Comparison of ENCODE assay signal across 11 mouse cellular contexts in the genomic region with DNA sequence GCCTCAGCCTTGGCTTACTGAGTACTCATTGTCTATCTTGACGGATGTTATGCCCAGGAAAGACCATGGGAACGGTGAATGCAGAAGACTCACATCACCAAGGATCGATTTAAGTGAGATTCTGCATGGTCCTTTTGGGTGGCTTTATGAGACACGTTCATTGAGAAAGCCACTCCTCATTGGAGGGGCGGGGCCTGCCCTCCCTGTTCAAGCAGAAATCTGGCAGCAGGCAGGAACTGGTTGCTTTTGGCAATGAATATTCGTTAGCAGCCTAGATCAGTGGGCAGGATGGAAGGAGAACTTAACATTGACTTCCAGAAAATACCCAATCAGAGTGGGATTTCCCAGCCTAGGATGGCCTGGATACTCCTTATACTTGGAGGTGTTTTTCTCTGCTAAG. TPM values are rescaled to one million over a fixed set of nuclear protein-coding genes. Genes with fewer than 3 reads are reported as not detected.
DNase-seq lines count a peak whose midpoint lies in the region; ATAC-seq lines count a peak whose summit lies in the region.
"Had no signal": no experiment of that assay in that cellular context is flagged by ENCODE, and none has a peak within 500 bp of the region (broad histone marks: within the 10 kb centered on the region; RNA-seq: fewer than 3 reads in every experiment).

No protein-coding gene starts in this region.

- H3K9ac ChIP-seq in heart, embryonic 16.5 days (ENCODE audit: low read length), result no peak overlapping the region
- no peak overlapping the region for H3K9ac ChIP-seq in limb, embryonic 12.5 days (replicated peaks)
- H3K9ac ChIP-seq: neural tube, embryonic 12.5 days had no signal

- H3K4me3 ChIP-seq in heart, embryonic 16.5 days (ENCODE audit: low read length), result no peak overlapping the region
- no peak overlapping the region for H3K4me3 ChIP-seq in limb, embryonic 12.5 days (replicated peaks)
- H3K4me3 ChIP-seq: neural tube, embryonic 12.5 days had no signal

- H3K4me1 ChIP-seq in heart, embryonic 16.5 days (ENCODE audit: control insufficient read depth, insufficient read depth, low read length), result peaks cover 16% of the 10 kb centered on the region
- peaks cover 53% of the 10 kb centered on the region for H3K4me1 ChIP-seq in limb, embryonic 12.5 days (replicated peaks)

- H3K36me3 ChIP-seq in heart, embryonic 16.5 days (ENCODE audit: control insufficient read depth, insufficient read depth), result peaks cover 42% of the 10 kb centered on the region
- peaks cover 6% of the 10 kb centered on the region; the same call in 1 of the 2 replicates for H3K36me3 ChIP-seq in limb, embryonic 12.5 days

- WGBS in heart, embryonic 16.5 days, result 62% methylated on average over 6 of the region's 6 CpGs
- WGBS in limb, embryonic 12.5 days, result 59% methylated on average over 6 of the region's 6 CpGs

- no peak overlapping the region for H3K4me2 ChIP-seq in heart, embryonic 16.5 days (ENCODE audit: low read depth, low read length)
- H3K4me2 ChIP-seq in limb, embryonic 12.5 days, result no peak overlapping the region
- H3K4me2 ChIP-seq: midbrain, embryonic 11.5 days; neural tube, embryonic 12.5 days had no signal

- intact Hi-C loops in heart, postnatal 25 days (cut with DNase I), result loop anchor here (1.0 to 10.0 kb wide), 3 partner anchors 180 to 434 kb away; partner anchors contain the start of gene Zfp148

- DNase-seq in cerebellum, adult 9-11 months, result peak; percentile 48
- no peak for DNase-seq in cerebellum, postnatal 36 days
- no peak for DNase-seq in heart, postnatal 25 days (ENCODE audit: low spot score)
- DNase-seq in lung, postnatal 10 days, result peak; percentile 28
- no peak for DNase-seq in lung, postnatal 4 days
- no peak for DNase-seq in thymus, postnatal 0 days (ENCODE audit: low spot score)

- ATAC-seq in heart, embryonic 16.5 days (replicated peaks; ENCODE audit: extremely low read depth, insufficient read depth, low FRiP score), result no peak
- no peak for ATAC-seq in limb, embryonic 12.5 days (ENCODE audit: insufficient number of reproducible peaks, insufficient read depth, low FRiP score, low TSS enrichment, low read depth)

- 0 out of 2 replicates have a peak overlapping the region, but pooled peaks have one; percentile 16 for H3K27ac ChIP-seq in heart, embryonic 16.5 days (ENCODE audit: low read length)
- peak overlapping the region; percentile 83; the same call in 1 of the 2 replicates for H3K27ac ChIP-seq in limb, embryonic 12.5 days
- H3K27ac ChIP-seq: neural tube, embryonic 12.5 days had no signal

- no peaks in the 10 kb centered on the region for H3K9me3 ChIP-seq in heart, embryonic 16.5 days (replicated peaks; ENCODE audit: control insufficient read depth, low read length)
- H3K9me3 ChIP-seq in limb, embryonic 12.5 days, result no peaks in the 10 kb centered on the region
- H3K9me3 ChIP-seq: neural tube, embryonic 12.5 days had no signal

- H3K27me3 ChIP-seq in heart, embryonic 16.5 days (ENCODE audit: control insufficient read depth, insufficient read depth, low read length), result no peaks in the 10 kb centered on the region
- no peaks in the 10 kb centered on the region for H3K27me3 ChIP-seq in limb, embryonic 12.5 days
- H3K27me3 ChIP-seq: neural tube, embryonic 12.5 days had no signal

RNA-seq across cellular contexts. Expression of gene Muc13, which starts 53.4 kb away (rescaled TPM):
- polyA plus RNA-seq in heart, embryonic 16.5 days (2015; fragmentation: Nextera tagmentation; extraction: Ambion mirVana), result 0.16 and 1.5 TPM in 2 replicates
- under 1 TPM in 1 of 2 experiments, not detected in 1; 0.10 TPM for total RNA-seq in heart, postnatal 25 days (2021)
- polyA plus RNA-seq in limb, embryonic 12.5 days (2016; fragmentation: Nextera tagmentation; extraction: Ambion mirVana), result 0.11 and 0.18 TPM in 2 replicates
- polyA plus RNA-seq in thymus, postnatal 0 days (2015; fragmentation: Nextera tagmentation; extraction: Ambion mirVana), result 0.48 and 0.69 TPM in 2 replicates
- total RNA-seq: left cerebral cortex, postnatal 10 days had no signal

RNA-seq across cellular contexts. Expression of gene Heg1, which starts 56.2 kb away (rescaled TPM):
- 34.0 and 35.1 TPM in 2 replicates for polyA plus RNA-seq in heart, embryonic 16.5 days (2015; fragmentation: Nextera tagmentation; extraction: Ambion mirVana)
- total RNA-seq in heart, postnatal 25 days (2021), result 100 to 1,000 TPM; 155 to 170 TPM
- 13.3 and 14.4 TPM in 2 replicates for polyA plus RNA-seq in limb, embryonic 12.5 days (2016; fragmentation: Nextera tagmentation; extraction: Ambion mirVana)
- 15.3 and 17.1 TPM in 2 replicates for polyA plus RNA-seq in thymus, postnatal 0 days (2015; fragmentation: Nextera tagmentation; extraction: Ambion mirVana)

Comparison
In these comparisons a context has a peak if more than half of its experiments do, and no peak if none do; other contexts are left out.
1. DNase-seq: peak in cerebellum, adult 9-11 months (single experiment) and lung, postnatal 10 days (single experiment); none in cerebellum, postnatal 36 days (0 of 2), heart, postnatal 25 days (single experiment), lung, postnatal 4 days (0 of 2) and thymus, postnatal 0 days (single experiment).